Mouse (Mus musculus) testis, adult 2 months (tissue): Measurements from ENCODE around the gene Hist1h2bj. TPM values are rescaled to one million over a fixed set of nuclear protein-coding genes. Genes with fewer than 3 reads are reported as not detected.

Experiments used
- H3K27ac ChIP-seq: fragments of 200-500 bp; 2 replicates; pipeline ENCODE4 v1.5.1; 2012; ENCODE audit warnings: low read depth, low read length; ENCODE audit not compliant: control insufficient read depth, insufficient read depth
- H3K27me3 ChIP-seq: fragments of 200-500 bp; 2 replicates; pipeline ENCODE4 v1.6.1; 2012; ENCODE audit warnings: mild to moderate bottlenecking, low read length, moderate library complexity; ENCODE audit not compliant: control insufficient read depth, insufficient read depth
- H3K36me3 ChIP-seq: fragments of 200-500 bp; 2 replicates; pipeline ENCODE4 v1.6.1; 2012; ENCODE audit warnings: mild to moderate bottlenecking, low read length; ENCODE audit not compliant: control insufficient read depth, insufficient read depth
- H3K4me1 ChIP-seq: fragments of 200-500 bp; 2 replicates; pipeline ENCODE4 v1.6.1; 2012; ENCODE audit warnings: low read length; ENCODE audit not compliant: control insufficient read depth, insufficient read depth
- H3K4me3 ChIP-seq: fragments of 200-500 bp; 2 replicates; pipeline ENCODE4 v1.5.1; 2012; ENCODE audit warnings: low read depth, mild to moderate bottlenecking, low read length, moderate library complexity, mixed read lengths; ENCODE audit not compliant: control insufficient read depth
- CTCF ChIP-seq: fragments of 200-500 bp; IDR thresholded peaks from 2 replicates; pipeline ENCODE4 v1.5.1; 2012; ENCODE audit warnings: low read depth, mild to moderate bottlenecking, inconsistent platforms, low read length, moderate library complexity; ENCODE audit not compliant: control insufficient read depth, insufficient read depth, insufficient replicate concordance
- POLR2A ChIP-seq: fragments of 200-500 bp; IDR thresholded peaks from 2 replicates; pipeline ENCODE4 v1.6.1; 2012; ENCODE audit warnings: low read depth, mild to moderate bottlenecking, inconsistent platforms, low read length, moderate library complexity; ENCODE audit not compliant: control insufficient read depth
- polyA plus RNA-seq: library from polyadenylated mRNA; depleted of rRNA; stranded (reverse); fragments of >200 nt; gene quantifications from 2 replicates; pipeline ENCODE4 v1.2.3, GENCODE M21; 2012

Hist1h2bj gene
- polyA plus RNA-seq, 1 experiment = 7.9 TPM

- no peaks in the 10 kb centered on the region; the same call in none of the 2 replicates for H3K4me1 ChIP-seq
- no peaks in the 10 kb centered on the region for H3K36me3 ChIP-seq
- no peaks in the 10 kb centered on the region for H3K27me3 ChIP-seq
- no peak overlapping the region for H3K27ac ChIP-seq
- TF ChIP-seq POLR2A (no peak), CTCF (no peak)
- peak overlapping the region; percentile 68 for H3K4me3 ChIP-seq
These were observed 753 bp downstream of the Hist1h2bj start for GRCm38 (mm10) chr13:22043503-22044431.

DNA sequence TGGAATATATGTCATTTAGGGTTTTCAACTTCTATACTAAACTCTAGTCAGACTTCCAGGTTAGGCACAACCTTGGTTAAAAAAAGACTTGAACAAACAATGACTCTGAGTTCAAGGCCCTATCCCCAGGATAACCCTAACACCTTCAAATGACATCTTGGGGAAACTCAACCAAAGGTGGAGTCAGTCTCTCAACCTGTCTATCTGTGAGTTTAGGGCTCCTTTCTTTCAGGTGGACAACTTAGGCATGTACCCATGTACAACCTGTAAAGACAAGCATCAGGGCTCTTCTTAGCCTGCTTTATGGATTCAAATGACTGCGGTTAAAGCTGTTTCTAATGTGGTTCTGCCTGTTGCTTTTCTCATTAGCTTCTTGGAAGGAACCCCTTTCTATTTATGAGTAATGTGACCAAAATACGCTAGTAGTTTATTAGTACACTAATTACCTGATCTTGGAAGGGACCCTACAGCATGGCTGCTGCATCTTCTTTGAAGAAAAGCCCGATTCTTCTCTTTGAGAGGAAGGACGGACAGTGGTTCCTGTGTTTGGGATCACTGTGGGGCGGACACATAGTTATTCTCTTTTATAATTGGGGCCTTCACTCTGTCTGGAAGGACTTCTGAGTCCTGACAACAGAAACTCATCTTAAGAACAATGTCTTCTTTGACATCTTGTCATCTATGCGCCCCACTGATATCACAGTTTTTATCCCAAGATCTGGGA lies 1.6 kb downstream of the Hist1h2bj start:
- no peak for TF ChIP-seq CTCF
- no peak for TF ChIP-seq POLR2A
- Histone ChIP-seq H3K27me3 (no peaks in the 10 kb centered on the region), H3K4me3 (no peak overlapping the region), H3K4me1 (peaks cover under 1% of the 10 kb centered on the region), H3K27ac (no peak overlapping the region), H3K36me3 (no peaks in the 10 kb centered on the region)

GRCm38 (mm10) chr13:22045311-22045710 lies 2.3 kb downstream of the Hist1h2bj start:
- H3K27me3 ChIP-seq = no peaks in the 10 kb centered on the region
- no peak for TF ChIP-seq CTCF
- TF ChIP-seq POLR2A = no peak
- H3K36me3 ChIP-seq = no peaks in the 10 kb centered on the region
- H3K4me3 ChIP-seq = no peak overlapping the region
- no peak overlapping the region for H3K27ac ChIP-seq
- H3K4me1 ChIP-seq = peaks cover 2% of the 10 kb centered on the region

DNA sequence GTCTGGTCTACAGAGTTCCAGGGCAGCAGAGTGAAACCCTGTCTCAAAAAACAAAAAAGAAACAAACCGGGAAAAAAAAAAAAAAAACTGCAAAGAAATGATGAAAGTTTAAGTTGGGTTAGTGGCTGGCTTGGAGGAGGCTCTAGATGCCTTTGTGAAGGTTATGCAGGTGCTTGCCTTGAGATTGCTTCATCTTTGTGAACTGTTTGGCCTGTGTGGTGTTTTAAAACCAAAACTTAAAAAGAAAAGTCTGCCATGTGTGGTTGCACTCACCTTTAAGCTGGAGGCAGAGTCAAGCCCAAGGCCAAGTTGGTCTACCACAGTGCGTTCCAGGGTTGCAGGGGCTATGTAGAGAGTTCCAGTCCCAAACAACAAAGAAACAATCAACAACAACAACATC lies 6.0 kb downstream of the Hist1h2bj start:
- Histone ChIP-seq H3K27me3 (no peaks in the 10 kb centered on the region), H3K36me3 (no peaks in the 10 kb centered on the region), H3K27ac (no peak overlapping the region), H3K4me1 (peaks cover 6% of the 10 kb centered on the region), H3K4me3 (no peak overlapping the region)
- no peak for TF ChIP-seq CTCF
- no peak for TF ChIP-seq POLR2A

DNA sequence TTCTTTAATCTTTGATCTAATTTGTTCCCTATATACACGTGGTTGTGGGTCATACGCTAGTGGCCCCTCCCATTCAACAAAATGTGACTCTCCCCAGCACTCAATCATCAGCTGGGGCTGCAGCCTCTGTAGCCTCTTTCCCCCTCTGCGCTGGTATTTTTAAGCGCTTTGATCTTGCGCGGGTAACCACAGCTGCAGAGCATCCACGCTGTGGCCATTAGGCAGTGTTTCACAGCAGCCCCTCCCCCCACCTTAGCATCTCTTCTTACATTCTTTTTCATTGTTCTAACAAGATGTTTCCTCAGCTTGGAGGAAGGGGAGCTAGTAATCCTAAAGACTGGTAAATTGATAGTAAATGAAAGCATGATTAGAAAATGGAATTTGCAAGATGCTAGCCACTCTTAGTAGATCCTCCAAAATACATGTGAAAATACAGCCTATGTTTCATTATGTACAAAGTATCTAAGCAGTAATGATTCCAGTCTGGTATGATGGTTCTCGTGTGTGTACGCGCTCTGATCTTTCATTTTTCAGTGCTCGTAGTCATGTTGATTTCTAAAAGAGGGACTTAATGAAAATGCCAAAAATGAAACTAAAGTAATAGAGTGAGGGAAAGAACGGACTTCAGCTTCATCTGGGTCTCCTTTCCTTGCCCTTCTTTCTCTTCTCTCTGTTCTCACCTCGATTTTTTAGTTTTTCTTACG lies 6.9 kb downstream of the Hist1h2bj start:
- no peaks in the 10 kb centered on the region for H3K27me3 ChIP-seq
- no peak overlapping the region for H3K27ac ChIP-seq
- H3K36me3 ChIP-seq = no peaks in the 10 kb centered on the region
- H3K4me1 ChIP-seq = peaks cover 6% of the 10 kb centered on the region
- no peak overlapping the region; the same call in 1 of the 2 replicates for H3K4me3 ChIP-seq
- TF ChIP-seq CTCF (no peak), POLR2A (no peak)

DNA sequence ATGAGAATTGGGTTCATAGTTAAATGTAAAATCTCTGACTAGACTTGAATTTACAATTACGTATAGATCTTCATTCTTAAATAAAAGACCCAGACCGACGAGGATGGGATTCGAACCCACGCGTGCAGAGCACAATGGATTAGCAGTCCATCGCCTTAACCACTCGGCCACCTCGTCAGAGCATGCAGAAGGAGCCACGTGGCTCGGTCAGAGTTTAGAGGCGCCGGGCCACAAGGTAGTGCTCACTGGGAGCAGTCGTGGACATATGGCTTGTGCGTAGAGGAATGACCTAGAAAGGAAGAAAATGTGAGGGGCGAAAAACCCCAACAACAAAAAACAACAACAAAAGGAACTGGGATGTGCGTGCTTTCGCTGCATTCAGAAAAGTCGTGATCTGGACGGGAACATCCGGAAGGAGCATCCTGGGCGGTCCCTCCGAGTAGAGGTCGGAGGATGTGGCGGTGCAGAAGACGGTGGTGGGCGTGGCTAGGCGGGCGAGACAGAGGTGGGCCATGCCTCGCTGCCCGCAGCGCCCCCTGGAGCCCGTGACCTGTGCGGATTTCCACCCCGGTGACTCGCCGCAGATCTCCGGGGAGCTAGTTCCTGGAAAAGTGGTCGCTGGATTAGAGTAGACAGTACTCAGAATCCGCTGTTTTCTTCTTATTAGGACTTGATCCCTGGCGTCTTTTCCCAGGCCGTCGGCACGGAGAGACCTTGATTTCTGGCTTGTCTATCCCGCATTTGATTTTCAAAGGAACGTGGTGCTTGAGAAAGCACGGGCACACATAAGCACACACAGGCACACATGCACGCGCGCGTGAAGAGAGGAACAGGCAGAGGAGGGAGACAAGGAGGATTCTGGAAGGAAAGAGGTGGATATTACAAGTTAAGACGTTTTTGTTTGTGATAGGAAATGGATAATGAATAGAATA lies 7.8 kb downstream of the Hist1h2bj start:
- H3K27me3 ChIP-seq = no peaks in the 10 kb centered on the region
- H3K36me3 ChIP-seq = no peaks in the 10 kb centered on the region
- TF ChIP-seq CTCF (peak; percentile 53; the same call in 1 of the 2 replicates), POLR2A (no peak)
- H3K27ac ChIP-seq = no peak overlapping the region
- peak overlapping the region; percentile 42 for H3K4me3 ChIP-seq
- H3K4me1 ChIP-seq = peaks cover 6% of the 10 kb centered on the region
